Mouse (Mus musculus) neural tube, embryonic 11.5 days (tissue): ENCODE data around the gene Plg. TPM values are rescaled to one million over a fixed set of nuclear protein-coding genes. Genes with fewer than 3 reads are reported as not detected.

Experiments used
- ATAC-seq: fragments of 200-750 bp; cut with Nextera tagmentation; 2 replicates; pipeline ENCODE4 v1.8.0; 2017; ENCODE audit warnings: moderate number of reproducible peaks, mild to moderate bottlenecking, moderate TSS enrichment, moderate library complexity; ENCODE audit not compliant: insufficient read depth, low FRiP score, low TSS enrichment
- DNase-seq: peaks from one replicate; pipeline ENCODE4 v3.0.0-alpha.2; 2015; ENCODE audit warnings: low spot score
- H3K27ac ChIP-seq: fragments of 300-500 bp; sonication (generic); 2 replicates; pipeline ENCODE4 v1.5.1; 2014; ENCODE audit warnings: low read depth, mild to moderate bottlenecking, low read length
- H3K27me3 ChIP-seq: fragments of 300-500 bp; sonication (generic); 2 replicates; pipeline ENCODE4 v1.6.1; 2014; ENCODE audit warnings: mild to moderate bottlenecking, low read length, mixed read lengths; ENCODE audit not compliant: control insufficient read depth, insufficient read depth
- H3K36me3 ChIP-seq: fragments of 300-500 bp; sonication (generic); 2 replicates; pipeline ENCODE4 v1.6.1; 2014; ENCODE audit warnings: mild to moderate bottlenecking, low read length, moderate library complexity, mixed read lengths; ENCODE audit not compliant: control insufficient read depth, insufficient read depth
- H3K4me1 ChIP-seq: fragments of 300-500 bp; sonication (generic); 2 replicates; pipeline ENCODE4 v1.6.1; 2014; ENCODE audit warnings: low read length, mixed read lengths; ENCODE audit not compliant: control insufficient read depth, insufficient read depth
- H3K4me2 ChIP-seq: fragments of 300-500 bp; sonication (generic); 2 replicates; pipeline ENCODE4 v1.6.1; 2014; ENCODE audit warnings: low read depth, mild to moderate bottlenecking, moderate library complexity
- H3K4me3 ChIP-seq: fragments of 300-500 bp; sonication (generic); 2 replicates; pipeline ENCODE4 v1.5.1; 2014; ENCODE audit warnings: low read depth, low read length
- H3K9ac ChIP-seq: fragments of 300-500 bp; sonication (generic); 2 replicates; pipeline ENCODE4 v1.6.1; 2014; ENCODE audit warnings: mild to moderate bottlenecking, low read length
- H3K9me3 ChIP-seq: fragments of 300-500 bp; sonication (generic); 2 replicates; pipeline ENCODE4 v1.6.1; 2016; ENCODE audit warnings: low read length; ENCODE audit not compliant: control insufficient read depth
- WGBS: fragments of 180-500 bp; shearing (Covaris S2); extraction: QIAGEN DNeasy Blood & Tissue Kit; methylation state at CpG from one replicate; pipeline ENCODE4 v1.1.7; 2014; 5-methylcytosine and 5-hydroxymethylcytosine counted together
- polyA plus RNA-seq: library from polyadenylated mRNA; unstranded; fragments of >200 nt; fragmentation: Nextera tagmentation; extraction: Ambion mirVana; gene quantifications from 2 replicates; pipeline ENCODE4 v1.2.1, GENCODE M21; 2014

The Plg gene
- polyA plus RNA-seq, 1 experiment from 2014 or later, result not detected

DNA sequence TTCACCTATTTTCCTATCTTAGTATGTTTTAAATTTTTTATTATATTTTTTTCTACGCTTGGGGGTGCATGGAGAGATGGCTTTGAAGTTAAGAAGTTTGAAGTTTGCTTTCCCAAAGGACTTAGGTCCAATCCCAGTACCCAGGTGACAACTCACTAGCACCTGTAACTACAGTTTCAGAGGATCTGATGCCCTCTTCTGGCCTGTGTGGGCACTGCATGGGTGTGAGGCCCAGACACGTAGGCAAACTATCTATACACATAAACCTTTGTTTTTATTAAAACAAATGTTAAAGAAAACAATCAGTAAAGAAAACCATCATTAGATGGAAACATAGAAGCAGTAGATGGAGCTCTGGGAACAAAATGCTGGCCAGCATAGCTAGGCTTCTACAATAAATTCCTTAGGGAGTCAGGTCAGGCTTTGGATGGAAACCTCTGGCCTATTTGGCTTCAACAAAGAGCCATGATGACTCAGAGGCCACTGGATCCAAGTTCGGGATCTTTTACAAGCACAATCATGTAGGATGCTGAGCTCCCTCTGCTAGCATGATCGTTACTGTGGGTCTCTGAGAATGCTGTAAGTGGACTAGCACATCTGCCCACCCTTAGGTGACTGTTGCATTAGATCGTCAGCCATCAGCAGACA lies 76.9 kb downstream of the Plg start:
- H3K9me3 ChIP-seq, result no peaks in the 10 kb centered on the region
- H3K4me2 ChIP-seq, result no peak overlapping the region
- H3K27ac ChIP-seq, result no peak overlapping the region
- no peak for ATAC-seq
- no peak overlapping the region for H3K9ac ChIP-seq
- 80% methylated on average over 5 of the region's 5 CpGs for WGBS
- H3K4me3 ChIP-seq, result no peak overlapping the region
- H3K36me3 ChIP-seq, result no peaks in the 10 kb centered on the region
- no peaks in the 10 kb centered on the region for H3K27me3 ChIP-seq
- DNase-seq, result no peak
- no peaks in the 10 kb centered on the region for H3K4me1 ChIP-seq

DNA sequence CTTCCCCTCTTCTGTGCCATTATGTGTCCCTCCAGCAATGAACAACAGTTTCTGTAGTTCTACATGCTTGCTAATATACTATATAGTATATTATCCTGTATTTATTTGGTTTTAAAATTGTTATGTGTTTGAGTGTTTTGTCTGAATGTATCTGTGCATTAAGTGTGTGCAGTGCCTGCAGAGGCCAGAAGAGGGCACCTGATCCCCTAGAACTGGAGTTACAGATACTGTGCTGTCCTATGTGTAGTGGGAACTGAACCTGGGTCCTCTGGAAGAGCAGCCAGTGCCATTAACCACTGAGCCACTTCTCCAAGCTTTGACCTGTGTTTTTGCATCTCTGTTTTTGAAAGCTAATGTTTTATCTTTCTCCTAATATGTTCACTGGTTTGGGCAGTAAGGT lies 82.8 kb downstream of the Plg start:
- no peak overlapping the region for H3K4me3 ChIP-seq
- H3K4me2 ChIP-seq, result no peak overlapping the region
- no peaks in the 10 kb centered on the region for H3K9me3 ChIP-seq
- no peaks in the 10 kb centered on the region for H3K4me1 ChIP-seq
- no peak overlapping the region for H3K9ac ChIP-seq
- H3K27ac ChIP-seq, result no peak overlapping the region
- no peaks in the 10 kb centered on the region for H3K36me3 ChIP-seq
- no peaks in the 10 kb centered on the region for H3K27me3 ChIP-seq
- ATAC-seq (no peak), DNase-seq (no peak)

DNA sequence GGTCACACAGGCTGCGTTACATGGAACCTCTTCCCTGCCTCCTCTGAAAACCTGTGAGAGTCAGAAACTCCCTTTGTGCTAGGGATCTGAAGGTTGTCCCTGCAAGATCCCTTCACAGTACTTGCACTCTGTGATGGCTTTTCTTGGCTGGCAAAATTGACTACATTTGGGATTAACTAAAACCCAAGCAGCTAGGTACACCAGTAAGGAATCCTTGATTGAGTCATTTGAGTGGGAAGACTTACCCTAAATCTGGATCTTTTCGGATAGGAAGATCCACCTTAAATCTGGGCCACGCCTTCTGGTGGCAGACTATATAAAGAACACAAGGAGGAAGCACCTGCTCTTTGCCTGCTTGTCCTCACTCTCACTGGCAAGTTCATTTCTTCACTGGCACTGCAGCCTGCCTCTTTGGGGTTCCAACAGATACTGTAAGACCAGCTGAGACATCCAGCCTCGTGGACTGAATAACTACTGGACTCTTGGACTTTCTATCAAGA lies 88.1 kb downstream of the Plg start:
- WGBS, result 76% methylated on average over 4 of the region's 4 CpGs
- no peak for DNase-seq
- Histone ChIP-seq H3K36me3 (no peaks in the 10 kb centered on the region), H3K4me3 (no peak overlapping the region), H3K27ac (no peak overlapping the region), H3K4me1 (no peaks in the 10 kb centered on the region), H3K9me3 (no peaks in the 10 kb centered on the region), H3K4me2 (no peak overlapping the region), H3K27me3 (no peaks in the 10 kb centered on the region), H3K9ac (no peak overlapping the region)
- no peak for ATAC-seq

DNA sequence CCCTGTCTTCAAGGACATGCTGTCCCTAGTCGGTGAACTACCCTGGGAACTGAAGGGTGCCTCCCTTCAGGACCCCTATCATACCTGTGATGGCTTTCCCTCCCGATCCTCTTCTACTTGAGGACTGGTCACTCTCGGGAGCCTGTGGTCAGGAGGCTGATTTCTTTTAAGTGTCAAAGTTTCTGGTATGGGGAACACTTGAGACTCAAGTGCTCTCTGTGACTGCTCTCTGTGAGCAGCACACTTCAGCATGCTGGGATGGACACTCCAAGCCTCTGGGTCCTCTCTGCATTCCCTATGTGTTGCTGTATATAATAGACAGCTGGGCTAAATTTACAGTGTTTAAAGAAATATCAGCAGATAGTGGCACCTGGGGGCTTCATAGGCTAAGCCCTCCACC lies 89.2 kb downstream of the Plg start:
- Histone ChIP-seq H3K9ac (no peak overlapping the region), H3K9me3 (no peaks in the 10 kb centered on the region), H3K27ac (no peak overlapping the region), H3K27me3 (no peaks in the 10 kb centered on the region), H3K4me3 (no peak overlapping the region), H3K4me1 (no peaks in the 10 kb centered on the region), H3K36me3 (no peaks in the 10 kb centered on the region), H3K4me2 (no peak overlapping the region)
- ATAC-seq (no peak), DNase-seq (no peak)
- 82% methylated on average over 3 of the region's 3 CpGs for WGBS

DNA sequence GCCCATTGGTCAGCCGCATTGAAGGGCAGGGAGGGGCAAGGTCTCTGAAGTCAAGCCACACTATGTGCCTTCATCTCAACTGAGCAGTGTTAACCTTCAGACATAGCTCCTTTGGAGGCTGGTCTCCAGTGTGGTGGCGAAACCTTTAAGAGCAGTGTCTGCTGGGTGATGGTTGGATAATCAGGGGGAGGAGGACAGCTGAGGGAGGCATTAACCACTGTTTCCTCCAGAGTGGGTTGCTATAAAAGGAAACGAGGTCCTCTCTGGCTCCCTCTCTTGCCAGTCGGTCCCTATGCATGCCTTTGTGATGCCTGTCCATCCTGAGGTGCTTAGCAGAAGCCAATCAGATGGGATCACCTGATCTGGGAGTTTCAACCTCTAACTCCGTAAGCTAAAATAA lies 90.3 kb downstream of the Plg start:
- DNase-seq (no peak), ATAC-seq (no peak)
- H3K4me3 ChIP-seq, result no peak overlapping the region
- 72% methylated on average over 5 of the region's 5 CpGs for WGBS
- H3K4me2 ChIP-seq, result no peak overlapping the region
- no peaks in the 10 kb centered on the region for H3K36me3 ChIP-seq
- H3K9me3 ChIP-seq, result no peaks in the 10 kb centered on the region
- no peaks in the 10 kb centered on the region for H3K27me3 ChIP-seq
- no peaks in the 10 kb centered on the region for H3K4me1 ChIP-seq
- no peak overlapping the region for H3K9ac ChIP-seq
- no peak overlapping the region for H3K27ac ChIP-seq

Other genes with a start within 250 kb of the Plg start
- gene Map3k4, start 59.8 kb upstream of the Plg start, polyA plus RNA-seq, result 38.4 and 45.0 TPM in 2 replicates
- gene Slc22a3, start 129.1 kb downstream of the Plg start, polyA plus RNA-seq, result 0.20 and 0.24 TPM in 2 replicates
- gene Slc22a2, start 205.5 kb downstream of the Plg start, polyA plus RNA-seq, result not detected in 2 replicates